Mouse (Mus musculus) CH12.LX (cell line): ENCODE measurements around the gene Shbg. TPM values are rescaled to one million over a fixed set of nuclear protein-coding genes. Genes with fewer than 3 reads are reported as not detected.

Experiments used
- DNase-seq: peaks from one replicate; pipeline ENCODE4 v3.0.0-alpha.2; 2013; ENCODE audit errors: extremely low read depth
- H3K27ac ChIP-seq: 2 replicates; pipeline ENCODE4 v1.5.1; 2012; ENCODE audit warnings: low read depth, mild to moderate bottlenecking, control low read depth, moderate library complexity; ENCODE audit not compliant: insufficient read depth
- H3K27me3 ChIP-seq: replicated peaks from 2 replicates; pipeline ENCODE3; 2012; ENCODE audit warnings: inconsistent platforms
- H3K36me3 ChIP-seq, 2 experiments: replicated peaks in 1 of 2; 2 replicates each; pipeline versions ENCODE3 to v1.6.1; 2012; ENCODE audit warnings: inconsistent platforms in 1 of 2, low read length in 1 of 2, mild to moderate bottlenecking in 1 of 2, mixed read lengths in 1 of 2, moderate library complexity in 1 of 2; ENCODE audit not compliant: control insufficient read depth in 1 of 2, insufficient read depth in 1 of 2
- H3K4me1 ChIP-seq, 2 experiments: 2 replicates each; pipeline ENCODE4 v1.6.1; 2012; ENCODE audit warnings: inconsistent platforms in 1 of 2, moderate library complexity in 1 of 2; ENCODE audit not compliant: insufficient read depth in 2 of 2, control insufficient read depth in 1 of 2
- H3K4me2 ChIP-seq: 2 replicates; pipeline ENCODE4 v1.6.1; 2012; ENCODE audit warnings: low read depth, mild to moderate bottlenecking, control low read depth; ENCODE audit not compliant: poor library complexity, insufficient read depth, severe bottlenecking
- H3K4me3 ChIP-seq, 3 experiments: fragments of 150-350 bp in 1 of 3; sonication (generic) in 1 of 3; replicated peaks in 1 of 3; 2 replicates each; pipeline versions ENCODE3 to v1.5.1; 2011 to 2012; ENCODE audit warnings: low read depth in 2 of 3, low read length in 2 of 3, mild to moderate bottlenecking in 2 of 3, moderate library complexity in 2 of 3, control low read depth in 1 of 3, improper control_type of control experiment in 1 of 3, inconsistent platforms in 1 of 3, mixed read lengths in 1 of 3; ENCODE audit not compliant: poor library complexity in 1 of 3
- H3K79me2 ChIP-seq: replicated peaks from 2 replicates; pipeline ENCODE4 v1.6.1; 2012; ENCODE audit warnings: mild to moderate bottlenecking, moderate library complexity; ENCODE audit not compliant: control insufficient read depth, poor library complexity, insufficient read depth, severe bottlenecking; ENCODE audit errors: extremely low read depth
- H3K9ac ChIP-seq: 2 replicates; pipeline ENCODE4 v1.6.1; 2012; ENCODE audit warnings: low read depth, mild to moderate bottlenecking, control low read depth, moderate library complexity; ENCODE audit not compliant: insufficient read depth
- H3K9me3 ChIP-seq: replicated peaks from 2 replicates; pipeline ENCODE3; 2012; ENCODE audit warnings: low read length, inconsistent platforms, mixed read lengths
- BHLHE40 ChIP-seq: IDR thresholded peaks from 2 replicates; pipeline ENCODE4 v1.6.1; 2011; ENCODE audit warnings: mild to moderate bottlenecking, low read depth, low read length, improper control_type of control experiment
- CHD1 ChIP-seq: IDR thresholded peaks from 2 replicates; pipeline ENCODE4 v1.6.1; 2012; ENCODE audit warnings: low read depth, low read length, improper control_type of control experiment, inconsistent platforms
- CTCF ChIP-seq, 2 experiments: IDR thresholded peaks in 1 of 2; conservative IDR thresholded peaks in 1 of 2; 2 replicates each; pipeline ENCODE4 v1.5.1; 2011 to 2012; ENCODE audit warnings: low read depth in 2 of 2, low read length in 2 of 2, improper control_type of control experiment in 1 of 2, inconsistent platforms in 1 of 2, mild to moderate bottlenecking in 1 of 2, moderate library complexity in 1 of 2
- E2F4 ChIP-seq: IDR thresholded peaks from 2 replicates; pipeline ENCODE4 v1.6.1; 2011; ENCODE audit warnings: low read depth, low read length, improper control_type of control experiment; ENCODE audit not compliant: insufficient replicate concordance
- EP300 ChIP-seq: IDR thresholded peaks from 2 replicates; pipeline ENCODE4 v1.6.1; 2011; ENCODE audit warnings: low read length, improper control_type of control experiment
- HCFC1 ChIP-seq: IDR thresholded peaks from 2 replicates; pipeline ENCODE4 v1.6.1; 2012; ENCODE audit warnings: low read depth, mild to moderate bottlenecking, inconsistent platforms, low read length, improper control_type of control experiment
- JUN ChIP-seq: IDR thresholded peaks from 2 replicates; pipeline ENCODE4 v1.6.1; 2011; ENCODE audit warnings: low read depth, mild to moderate bottlenecking, low read length, improper control_type of control experiment, moderate library complexity; ENCODE audit not compliant: insufficient read depth
- JUND ChIP-seq: conservative IDR thresholded peaks from 2 replicates; pipeline ENCODE4 v1.6.1; 2011; ENCODE audit warnings: low read depth, low read length, improper control_type of control experiment
- KAT2A ChIP-seq: IDR thresholded peaks from 2 replicates; pipeline ENCODE4 v1.6.1; 2012; ENCODE audit warnings: low read length, improper control_type of control experiment, inconsistent platforms; ENCODE audit not compliant: insufficient replicate concordance
- MAFK ChIP-seq: IDR thresholded peaks from 2 replicates; pipeline ENCODE4 v1.6.1; 2011; ENCODE audit warnings: low read length, improper control_type of control experiment; ENCODE audit not compliant: insufficient replicate concordance
- MAX ChIP-seq: IDR thresholded peaks from 2 replicates; pipeline ENCODE4 v1.6.1; 2011; ENCODE audit warnings: low read length, improper control_type of control experiment
- MAZ ChIP-seq: IDR thresholded peaks from 2 replicates; pipeline ENCODE4 v1.6.1; 2012; ENCODE audit warnings: low read depth, mild to moderate bottlenecking, inconsistent platforms, low read length, improper control_type of control experiment, moderate library complexity
- MXI1 ChIP-seq: IDR thresholded peaks from 2 replicates; pipeline ENCODE4 v1.6.1; 2011; ENCODE audit warnings: mild to moderate bottlenecking, low read depth, low read length, improper control_type of control experiment
- MYC ChIP-seq: IDR thresholded peaks from 2 replicates; pipeline ENCODE4 v1.6.1; 2011; ENCODE audit warnings: low read depth, mild to moderate bottlenecking, improper control_type of control experiment, low read length
- NELFE ChIP-seq: IDR thresholded peaks from 2 replicates; pipeline ENCODE4 v1.6.1; 2011; ENCODE audit warnings: low read depth, low read length, improper control_type of control experiment
- NRF1 ChIP-seq: IDR thresholded peaks from 2 replicates; pipeline ENCODE4 v1.6.1; 2014; ENCODE audit warnings: low read depth, mild to moderate bottlenecking, inconsistent platforms, low read length, improper control_type of control experiment, moderate library complexity
- POLR2A ChIP-seq: IDR thresholded peaks from 2 replicates; pipeline ENCODE4 v1.6.1; 2011; ENCODE audit warnings: low read depth, mild to moderate bottlenecking, improper control_type of control experiment, low read length
- RAD21 ChIP-seq: IDR thresholded peaks from 2 replicates; pipeline ENCODE4 v1.6.1; 2011; ENCODE audit warnings: low read depth, mild to moderate bottlenecking, low read length, improper control_type of control experiment, moderate library complexity
- SIN3A ChIP-seq: IDR thresholded peaks from 2 replicates; pipeline ENCODE4 v1.6.1; 2012; ENCODE audit warnings: low read length, improper control_type of control experiment, inconsistent platforms
- SMC3 ChIP-seq: IDR thresholded peaks from 2 replicates; pipeline ENCODE4 v1.6.1; 2011; ENCODE audit warnings: low read depth, low read length, improper control_type of control experiment
- TBP ChIP-seq: conservative IDR thresholded peaks from 2 replicates; pipeline ENCODE4 v1.6.1; 2011; ENCODE audit warnings: low read depth, low read length, improper control_type of control experiment
- TCF12 ChIP-seq: IDR thresholded peaks from 2 replicates; pipeline ENCODE4 v1.6.1; 2014; ENCODE audit warnings: low read depth, mild to moderate bottlenecking, inconsistent platforms, low read length, improper control_type of control experiment
- UBTF ChIP-seq: IDR thresholded peaks from 2 replicates; pipeline ENCODE4 v1.6.1; 2012; ENCODE audit warnings: low read depth, mild to moderate bottlenecking, inconsistent platforms, low read length, improper control_type of control experiment, moderate library complexity
- USF1 ChIP-seq: IDR thresholded peaks from 2 replicates; pipeline ENCODE4 v1.6.1; 2014; ENCODE audit warnings: low read depth, mild to moderate bottlenecking, inconsistent platforms, low read length, improper control_type of control experiment
- USF2 ChIP-seq: conservative IDR thresholded peaks from 2 replicates; pipeline ENCODE4 v1.6.1; 2011; ENCODE audit warnings: low read depth, low read length, improper control_type of control experiment
- ZC3H11A ChIP-seq: IDR thresholded peaks from 2 replicates; pipeline ENCODE4 v1.6.1; 2012; ENCODE audit warnings: low read depth, mild to moderate bottlenecking, inconsistent platforms, low read length, improper control_type of control experiment
- ZMIZ1 ChIP-seq: IDR thresholded peaks from 2 replicates; pipeline ENCODE4 v1.6.1; 2012; ENCODE audit warnings: low read depth, mild to moderate bottlenecking, inconsistent platforms, low read length, improper control_type of control experiment
- dilution Hi-C: fragments of 300-500 bp; cut with MboI; formaldehyde crosslinking; loops from 2 replicates; pipeline ENCODE4 v1.14.3; 2020; ENCODE audit warnings: low sequenced_read_pairs; ENCODE audit not compliant: extremely low pct_unique_long_range_greater_than_20kb, extremely low pct_ligation_motif_present
- in situ Hi-C: fragments of 300-500 bp; cut with MboI; formaldehyde crosslinking; loops from 3 replicates; pipeline ENCODE4 v1.14.3; 2019; ENCODE audit warnings: low sequenced_read_pairs, low pct_ligation_motif_present, low pct_unique_long_range_greater_than_20kb, mixed read lengths
- polyA plus RNA-seq: library from polyadenylated mRNA; unstranded; fragments of >175 nt; gene quantifications from 2 replicates; pipeline ENCODE4 v1.2.1, GENCODE M21; 2012; ENCODE audit warnings: low read depth; ENCODE audit not compliant: insufficient read length
- total RNA-seq, 2 experiments: library from RNA; depleted of rRNA; stranded (reverse); fragments of 300-350 nt in 1 of 2; fragments of >200 nt in 1 of 2; gene quantifications; 2 replicates each; pipeline ENCODE4 v1.2.3; 2012 to 2014

Shbg gene
- total and polyA plus RNA-seq, 3 experiments = not detected

DNA sequence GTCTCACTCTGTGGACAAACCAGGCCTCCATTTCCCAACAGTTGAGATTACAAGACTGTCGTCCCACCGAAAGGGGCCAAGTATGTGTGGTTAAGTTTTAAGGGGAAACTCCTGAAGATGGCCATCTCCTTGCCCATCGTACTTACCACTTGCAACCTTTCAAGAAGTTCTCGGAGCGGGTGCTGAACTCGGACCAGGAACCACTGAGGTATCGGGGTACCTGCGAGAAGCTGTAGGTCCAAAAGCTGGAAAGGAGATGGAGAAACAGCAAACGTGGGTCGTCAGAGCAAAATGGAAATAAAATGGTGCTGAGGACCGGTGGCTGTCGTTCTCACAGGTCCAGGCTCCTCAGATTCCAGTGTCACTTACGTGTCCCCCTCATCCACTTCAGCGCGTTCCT, 39.4 kb downstream of the Shbg start:
- Histone ChIP-seq H3K9ac (peak overlapping the region; percentile 83), H3K4me2 (peak overlapping the region; percentile 78), H3K79me2 (peaks cover 71% of the 10 kb centered on the region), H3K27me3 (no peaks in the 10 kb centered on the region), H3K4me3 (peak overlapping the region; percentile 65 to 99 (median 81)), H3K27ac (no peak overlapping the region), H3K4me1 (peaks cover 15 to 47% of the 10 kb centered on the region in 2 experiments), H3K36me3 (peaks cover 22 to 52% of the 10 kb centered on the region in 2 experiments), H3K9me3 (no peaks in the 10 kb centered on the region)
- dilution Hi-C loops = no loop called here
- in situ Hi-C loops = loop anchor here (5.0 kb wide), 1 partner anchor 36 kb away; no protein-coding TSS in a partner anchor
- no peak for DNase-seq
- no peak for TF ChIP-seq POLR2A
- TF ChIP-seq USF2 = no peak
- no peak for TF ChIP-seq BHLHE40
- TF ChIP-seq USF1 = no peak
- TF ChIP-seq KAT2A = no peak

DNA sequence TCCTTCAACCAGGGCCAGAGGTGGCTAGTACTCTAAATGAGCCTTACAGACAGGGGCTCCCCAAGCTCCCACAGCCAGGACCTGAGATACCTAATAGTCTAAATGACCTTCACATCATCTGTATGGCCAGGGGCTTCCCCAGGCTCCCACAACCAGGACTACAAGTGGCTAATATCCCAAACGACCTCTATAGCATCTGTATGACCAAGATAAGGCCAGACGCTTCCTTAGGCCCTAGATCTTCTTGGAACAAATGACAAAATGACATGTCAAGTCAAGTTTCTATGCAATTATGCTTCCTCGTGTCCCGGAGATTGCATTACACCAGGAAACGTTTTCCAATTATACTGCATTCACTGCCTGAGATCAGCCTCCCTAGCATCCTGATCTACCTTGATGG, 41.4 kb downstream of the Shbg start:
- Histone ChIP-seq H3K36me3 (peaks cover 31 to 58% of the 10 kb centered on the region in 2 experiments), H3K9ac (no peak overlapping the region)
- in situ Hi-C loops = loop anchor here (5.0 kb wide), 1 partner anchor 34 kb away; no protein-coding TSS in a partner anchor

DNA sequence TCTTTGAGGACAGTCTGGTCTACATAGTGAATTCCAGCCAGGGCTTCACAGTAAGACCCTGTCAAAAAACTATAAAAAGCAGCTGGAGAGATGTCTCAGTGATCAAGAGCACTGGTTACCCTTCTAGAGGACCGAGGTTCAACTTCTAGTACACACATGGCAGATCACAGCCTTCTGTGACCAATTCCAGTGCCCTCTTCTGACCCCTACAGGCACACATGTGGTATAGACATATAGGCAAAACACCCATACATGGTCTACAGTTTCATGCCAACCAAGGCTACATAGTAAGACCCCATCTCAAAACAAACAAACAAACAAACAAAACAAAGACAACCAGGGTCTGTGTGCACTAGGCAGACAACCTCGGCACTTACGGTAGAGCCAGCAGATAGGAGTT, 42.5 kb downstream of the Shbg start:
- no peaks in the 10 kb centered on the region for H3K27me3 ChIP-seq
- no peak overlapping the region for H3K4me3 ChIP-seq
- no peak overlapping the region for H3K27ac ChIP-seq
- TF ChIP-seq JUND (no peak), MXI1 (peak; percentile 49; the same call in 1 of the 2 replicates), MAX (peak; percentile 71), E2F4 (no peak), ZMIZ1 (no peak), CTCF (conservative IDR thresholded peaks at IDR 0.05 in 1 of 2, IDR thresholded peaks at IDR 0.05 in 1 of 2; ENCODE audit: low read depth in 2 of 2, low read length in 2 of 2) (peak; percentile 70 to 76), NELFE (no peak), MAFK (no peak), HCFC1 (no peak), NRF1 (no peak), RAD21 (peak; percentile 54), POLR2A (no peak), MYC (peak; percentile 89), SMC3 (peak; percentile 41)
- H3K4me2 ChIP-seq = no peak overlapping the region
- no peak overlapping the region for H3K9ac ChIP-seq
- H3K4me1 ChIP-seq = peaks cover 8 to 39% of the 10 kb centered on the region in 2 experiments
- peaks cover 42 to 69% of the 10 kb centered on the region in 2 experiments for H3K36me3 ChIP-seq
- dilution Hi-C loops = no loop called here
- in situ Hi-C loops = loop anchor here (5.0 kb wide), 1 partner anchor 33 kb away; no protein-coding TSS in a partner anchor
- peaks cover 44% of the 10 kb centered on the region for H3K79me2 ChIP-seq
- peak; percentile 70 for DNase-seq
- H3K9me3 ChIP-seq = no peaks in the 10 kb centered on the region

More for the DNA sequence above, 41.4 kb downstream of the Shbg start:
- TF ChIP-seq HCFC1 (no peak), MAZ (no peak), SIN3A (no peak), USF1 (no peak), ZMIZ1 (no peak), JUND (no peak), UBTF (no peak), NELFE (no peak), MYC (no peak), JUN (no peak), TCF12 (no peak), TBP (no peak), CTCF (conservative IDR thresholded peaks at IDR 0.05 in 1 of 2, IDR thresholded peaks at IDR 0.05 in 1 of 2; ENCODE audit: low read depth in 2 of 2, low read length in 2 of 2) (no peak), EP300 (no peak), CHD1 (no peak), E2F4 (no peak), KAT2A (no peak), ZC3H11A (no peak), POLR2A (no peak)
- TF ChIP-seq, all 38 proteins: peak for 0
- Histone ChIP-seq H3K4me3 (no peak overlapping the region), H3K9me3 (no peaks in the 10 kb centered on the region), H3K27ac (no peak overlapping the region), H3K27me3 (no peaks in the 10 kb centered on the region), H3K79me2 (peaks cover 52% of the 10 kb centered on the region), H3K4me1 (peaks cover 8 to 39% of the 10 kb centered on the region in 2 experiments), H3K4me2 (peak overlapping the region; percentile 78; the same call in 1 of the 2 replicates)
- dilution Hi-C loops = no loop called here
- DNase-seq = no peak
